Mouse (Mus musculus): ENCODE results near the gene Olfr1513.
"Not testable (repeated sequence)": the region's sequence is repeated elsewhere in the genome, so short reads cannot be mapped to it uniquely, and the experiment has no call there.

Olfr1513 gene

DNA sequence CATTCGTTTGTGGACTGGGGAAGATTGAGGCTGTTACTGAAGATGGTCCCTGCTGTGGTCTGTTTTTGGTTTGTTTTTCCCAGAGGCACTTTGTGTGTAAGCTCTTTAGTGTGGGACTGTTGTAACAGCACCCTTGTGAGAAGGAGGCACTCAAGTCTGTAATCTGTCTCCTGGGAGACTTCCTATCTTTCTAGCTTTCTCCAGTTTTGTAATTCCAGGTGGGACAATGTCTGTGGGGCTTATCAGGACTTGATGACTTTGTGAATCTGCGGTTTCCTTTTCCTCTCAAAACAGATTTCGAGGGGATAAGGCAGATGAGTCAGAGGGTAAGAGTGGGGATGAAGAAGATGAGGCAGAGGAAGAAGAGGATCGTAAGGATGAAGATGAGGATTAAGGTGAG, at the start of gene Olfr1513:
TSS of gene Olfr1513 (minus strand) at position 101 of the 400 bp plus-strand sequence.
- in situ Hi-C loops (cut with MboI): no loop called here

DNA sequence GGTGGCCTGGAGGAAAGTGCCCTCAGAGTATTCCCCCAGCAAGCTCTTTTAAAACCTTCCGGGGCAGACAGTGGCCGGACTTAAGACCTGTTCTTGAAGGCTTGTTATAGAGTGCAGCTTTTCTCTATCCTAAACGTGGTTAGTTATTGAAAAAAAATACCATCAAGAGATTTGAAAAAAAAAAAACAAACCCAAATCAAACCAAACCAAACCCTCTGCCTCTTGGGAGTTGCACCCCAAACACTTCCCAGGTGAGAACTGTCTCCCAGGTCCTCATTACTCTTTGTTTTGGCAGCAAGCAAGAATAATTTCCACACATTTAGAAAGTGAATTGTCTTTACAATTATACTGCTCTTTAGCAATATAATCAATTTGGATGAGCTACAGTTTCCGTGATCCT, 41.1 kb upstream of the Olfr1513 start, which contains the start of gene Olfr1511:
TSS of gene Olfr1511 (minus strand) at position 101 of the 400 bp plus-strand sequence.
- in situ Hi-C loops (cut with MboI): no loop called here

DNA sequence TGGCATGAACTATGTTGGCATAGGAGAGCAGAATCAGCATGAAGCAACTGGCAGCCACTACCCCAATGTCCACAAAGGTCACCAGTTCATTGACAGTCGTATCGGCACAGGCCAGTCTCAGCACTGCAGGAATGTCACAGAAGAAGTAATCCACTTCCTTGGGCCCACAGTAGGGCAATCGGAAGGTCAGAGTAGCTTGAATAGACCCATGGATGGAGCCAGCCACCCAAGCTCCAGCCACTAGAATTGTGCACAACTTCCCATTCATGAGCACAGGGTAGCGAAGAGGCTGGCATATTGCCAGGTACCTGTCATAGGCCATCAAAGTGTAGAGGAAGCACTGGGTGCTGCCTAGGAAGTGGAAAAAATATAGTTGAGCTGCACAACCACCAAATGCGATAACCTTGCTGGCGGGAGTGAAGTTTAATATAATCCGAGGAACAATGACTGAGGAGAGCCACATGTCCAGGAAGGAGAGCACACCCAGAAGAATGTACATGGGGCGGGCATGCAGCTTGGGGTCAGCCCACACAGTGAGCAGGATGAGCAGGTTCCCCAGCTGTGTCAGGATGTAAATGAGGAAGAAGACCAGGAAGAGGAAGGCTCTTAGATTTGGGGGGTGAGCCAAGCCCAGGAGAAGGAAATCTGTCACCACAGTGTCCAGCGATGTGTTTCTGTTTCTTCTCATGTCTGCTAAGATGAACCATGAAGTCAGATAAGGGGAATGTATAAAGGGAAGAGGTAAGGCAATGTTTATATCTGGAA, 34.1 kb upstream of the Olfr1513 start:
- in situ Hi-C loops (cut with MboI): not testable (repeated sequence)

- in situ Hi-C loops (cut with MboI): no loop called here
Observed at GRCm38 (mm10) chr14:52379068-52379467, 22.9 kb upstream of the Olfr1513 start, which contains the start of gene Olfr1512. Gene Olfr1512 (minus strand): TSS chr14:52379168.

DNA sequence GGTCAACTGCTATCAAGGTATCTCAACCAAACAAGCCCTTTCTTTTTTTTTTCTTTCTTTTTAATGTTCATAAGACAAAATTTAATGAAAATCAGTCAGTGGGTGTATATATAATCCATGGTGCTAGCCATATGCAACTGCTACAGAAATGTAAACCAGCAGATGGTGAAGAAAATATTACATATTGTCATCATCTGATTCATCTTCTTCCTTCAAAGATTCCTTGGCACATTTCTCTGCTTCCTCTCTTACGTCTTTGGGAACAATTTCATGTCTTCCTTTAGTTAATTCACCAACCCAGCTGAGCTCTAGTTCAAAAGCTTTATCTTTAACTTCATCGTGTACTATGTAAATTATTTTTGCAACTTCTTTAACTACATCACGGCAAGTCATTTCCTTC, 12.5 kb upstream of the Olfr1513 start:
- in situ Hi-C loops (cut with MboI): no loop called here

DNA sequence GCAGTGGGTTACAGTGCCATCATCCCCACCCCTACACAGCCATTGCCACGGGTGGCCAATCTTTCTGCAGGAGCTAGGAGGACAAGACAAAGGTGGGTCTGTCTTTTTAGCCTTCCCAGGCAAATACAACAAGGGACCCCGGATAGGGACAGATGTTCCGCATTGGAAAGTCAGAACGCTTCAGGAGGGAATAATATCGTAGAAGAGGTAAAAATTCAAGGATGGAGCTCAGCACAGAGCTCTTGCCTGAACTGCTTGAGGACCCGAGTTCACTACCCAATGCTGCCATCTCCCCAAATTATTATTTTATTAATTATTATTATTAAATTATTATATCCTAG, 16.7 kb downstream of the Olfr1513 start:
- in situ Hi-C loops (cut with MboI): no loop called here

- in situ Hi-C loops (cut with MboI): no loop called here
Observed at GRCm38 (mm10) chr14:52338751-52339511, 17.3 kb downstream of the Olfr1513 start.

- in situ Hi-C loops (cut with MboI): no loop called here
Observed at GRCm38 (mm10) chr14:52332171-52332570, 24.0 kb downstream of the Olfr1513 start.

DNA sequence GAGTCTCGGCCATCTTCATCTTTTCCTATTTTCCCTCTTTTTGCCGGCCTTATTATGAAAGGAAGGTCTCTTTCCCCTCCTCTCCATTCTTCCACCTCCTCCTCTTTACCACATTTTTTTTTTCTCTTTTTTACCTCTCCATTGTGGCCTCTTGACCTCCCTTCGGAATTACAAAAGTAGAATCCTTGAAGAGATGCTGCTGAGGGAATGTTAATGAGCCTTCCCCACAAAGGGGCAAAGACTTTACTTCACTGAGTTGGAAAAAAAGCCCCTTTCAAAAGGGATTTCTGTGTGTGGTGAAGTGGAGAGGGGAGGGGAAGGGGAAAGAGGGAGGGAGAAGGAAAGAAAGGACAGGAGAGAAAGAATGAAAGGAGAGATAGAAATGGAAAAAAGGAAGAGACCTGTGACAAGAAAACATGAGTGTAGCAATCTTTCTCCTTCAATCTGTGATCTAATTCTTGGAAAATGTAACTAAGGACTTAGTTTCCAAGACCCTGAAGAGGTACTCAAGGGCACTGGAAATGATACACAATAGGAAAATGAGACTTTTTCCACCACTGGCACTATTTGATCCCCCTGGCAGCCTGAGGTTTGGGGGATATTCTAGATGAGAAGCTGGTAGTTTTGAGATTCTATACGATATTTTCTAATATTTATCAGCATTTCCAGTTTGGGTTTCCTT, 25.0 kb downstream of the Olfr1513 start:
- in situ Hi-C loops (cut with MboI): no loop called here

- in situ Hi-C loops (cut with MboI): no loop called here
Observed at GRCm38 (mm10) chr14:52327910-52328812, 28.0 kb downstream of the Olfr1513 start, which contains the start of gene Sall2. Gene Sall2 (minus strand): TSS chr14:52328762.

DNA sequence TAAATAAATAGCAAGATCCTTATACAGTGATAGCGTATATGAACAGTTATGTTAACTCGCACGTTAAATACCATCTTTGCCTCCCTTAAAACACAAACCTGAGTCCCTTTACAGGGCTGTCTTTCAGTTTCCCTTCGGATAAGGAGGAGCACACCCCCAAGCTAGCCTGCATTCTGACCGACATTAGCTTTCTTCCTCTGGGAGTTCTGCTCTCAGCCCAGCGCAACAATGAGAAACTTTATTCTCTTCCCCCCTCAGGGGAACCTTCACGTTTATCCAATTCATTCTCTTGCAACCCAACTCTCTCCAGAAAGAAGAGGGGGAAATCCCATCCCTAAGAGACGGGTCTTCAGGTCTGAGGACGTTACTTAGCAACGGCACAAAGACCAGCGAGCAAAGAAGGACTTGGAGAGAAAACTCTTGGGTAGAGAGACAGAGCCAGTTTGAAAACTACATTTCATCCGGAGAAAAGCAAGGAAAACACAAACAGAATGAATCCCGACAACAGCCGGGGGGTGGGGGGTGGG, 28.8 kb downstream of the Olfr1513 start:
- in situ Hi-C loops (cut with MboI): no loop called here

- in situ Hi-C loops (cut with MboI): no loop called here
Observed at GRCm38 (mm10) chr14:52325890-52326289, 30.3 kb downstream of the Olfr1513 start.

DNA sequence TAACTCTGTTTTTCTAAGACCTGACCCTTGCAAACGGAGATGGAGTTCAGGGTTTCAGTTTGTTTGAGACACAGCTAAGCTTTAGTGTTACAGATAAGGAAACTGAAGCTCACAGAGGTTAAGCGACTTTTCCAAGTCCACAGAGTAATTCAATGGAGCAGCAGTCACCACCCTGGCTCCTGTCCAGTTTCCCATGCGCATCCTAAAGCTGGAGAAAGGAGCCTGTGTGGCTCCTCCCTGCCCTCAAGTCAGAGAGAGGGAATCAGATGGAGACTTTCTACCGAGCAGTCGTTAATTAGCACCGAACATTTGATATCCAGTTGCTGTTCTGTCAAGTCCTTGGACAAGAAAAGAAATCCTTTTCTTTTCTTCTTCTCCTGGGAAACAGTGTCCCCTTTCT, 36.8 kb downstream of the Olfr1513 start:
- in situ Hi-C loops (cut with MboI): loop anchor here (25.0 kb wide), 1 partner anchor 432 kb away; the partner anchor contains the start of genes Mettl17 and Slc39a2

GRCm38 (mm10) chr14:52316441-52317225, 39.6 kb downstream of the Olfr1513 start:
- in situ Hi-C loops (cut with MboI): loop anchor here (25.0 kb wide), 1 partner anchor 429 kb away; the partner anchor contains the start of genes Mettl17 and Slc39a2

DNA sequence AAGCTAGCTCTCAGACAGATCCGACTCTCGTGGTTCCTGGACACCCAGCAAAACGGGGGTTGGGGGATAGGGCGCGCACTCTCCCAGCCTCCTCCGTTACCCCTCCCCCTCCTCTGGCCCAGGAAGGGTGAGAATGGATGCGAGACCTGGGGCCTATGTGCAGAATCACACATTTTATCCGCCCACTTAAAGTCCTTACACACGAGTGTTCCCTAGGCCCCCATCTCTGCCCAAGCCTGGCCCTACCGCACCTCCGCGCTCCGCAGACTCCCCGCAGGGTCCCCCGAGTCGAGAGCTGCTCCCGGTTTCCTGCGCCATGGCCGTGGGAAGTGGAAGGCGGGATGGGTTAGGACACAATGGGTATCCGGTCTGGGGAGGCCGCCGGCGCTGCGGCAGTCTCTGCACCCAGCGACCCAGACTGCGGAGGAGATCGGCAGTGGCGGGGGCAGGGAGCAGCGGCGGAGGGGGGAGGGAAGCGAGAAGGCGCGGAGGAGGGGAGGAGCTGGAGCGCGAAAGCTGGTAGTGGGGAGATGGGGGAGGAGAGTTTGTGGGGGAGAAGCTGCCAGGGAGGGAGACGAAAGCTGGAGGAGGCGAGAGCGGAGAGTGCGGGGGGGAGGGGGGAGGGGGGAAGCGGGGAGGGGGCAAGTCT, 40.3 kb downstream of the Olfr1513 start:
- in situ Hi-C loops (cut with MboI): loop anchor here (25.0 kb wide), 1 partner anchor 429 kb away; the partner anchor contains the start of genes Mettl17 and Slc39a2

GRCm38 (mm10) chr14:52315283-52315780, 40.9 kb downstream of the Olfr1513 start:
- in situ Hi-C loops (cut with MboI): loop anchor here (25.0 kb wide), 1 partner anchor 428 kb away; the partner anchor contains the start of genes Mettl17 and Slc39a2

- in situ Hi-C loops (cut with MboI): loop anchor here (25.0 kb wide), 1 partner anchor 427 kb away; the partner anchor contains the start of genes Mettl17 and Slc39a2
Observed at GRCm38 (mm10) chr14:52314808-52315150, 41.4 kb downstream of the Olfr1513 start.

- in situ Hi-C loops (cut with MboI): loop anchor here (25.0 kb wide), 1 partner anchor 427 kb away; the partner anchor contains the start of genes Mettl17 and Slc39a2
Observed at GRCm38 (mm10) chr14:52313931-52314807, 42.0 kb downstream of the Olfr1513 start.

All from mature B cell (primary cell).